Mouse (Mus musculus) intestine, embryonic 15.5 days (tissue): ENCODE results near the gene Zmat3. TPM values are rescaled to one million over a fixed set of nuclear protein-coding genes. Genes with fewer than 3 reads are reported as not detected.

Source experiments
- ATAC-seq: fragments of 200-750 bp; cut with Nextera tagmentation; 2 replicates; pipeline ENCODE4 v1.8.0; 2017; ENCODE audit warnings: moderate TSS enrichment, moderate library complexity
- H3K27ac ChIP-seq: fragments of 300-500 bp; sonication (generic); 2 replicates; pipeline ENCODE4 v1.5.1; 2015; ENCODE audit warnings: mild to moderate bottlenecking, inconsistent platforms
- H3K27me3 ChIP-seq: fragments of 300-500 bp; sonication (generic); replicated peaks from 2 replicates; pipeline ENCODE4 v1.6.1; 2015; ENCODE audit warnings: inconsistent platforms
- H3K36me3 ChIP-seq: fragments of 300-500 bp; sonication (generic); 2 replicates; pipeline ENCODE4 v1.6.1; 2015; ENCODE audit warnings: inconsistent platforms
- H3K4me1 ChIP-seq: fragments of 300-500 bp; sonication (generic); replicated peaks from 2 replicates; pipeline ENCODE4 v1.6.1; 2015; ENCODE audit warnings: inconsistent platforms
- H3K4me2 ChIP-seq: fragments of 300-500 bp; sonication (generic); replicated peaks from 2 replicates; pipeline ENCODE4 v1.6.1; 2015; ENCODE audit warnings: mild to moderate bottlenecking, inconsistent platforms
- H3K4me3 ChIP-seq: fragments of 300-500 bp; sonication (generic); replicated peaks from 2 replicates; pipeline ENCODE4 v1.5.1; 2015; ENCODE audit warnings: inconsistent platforms
- H3K9ac ChIP-seq: fragments of 300-500 bp; sonication (generic); 2 replicates; pipeline ENCODE4 v1.6.1; 2015; ENCODE audit warnings: inconsistent platforms
- H3K9me3 ChIP-seq: fragments of 300-500 bp; sonication (generic); 2 replicates; pipeline ENCODE4 v1.6.1; 2016; ENCODE audit warnings: inconsistent platforms
- WGBS: fragments of 180-500 bp; shearing (Covaris S2); methylation state at CpG from one replicate; pipeline ENCODE4 v1.1.7; 2015; 5-methylcytosine and 5-hydroxymethylcytosine counted together
- polyA plus RNA-seq: library from polyadenylated mRNA; unstranded; fragments of >200 nt; fragmentation: Nextera tagmentation; extraction: Ambion mirVana; gene quantifications from 2 replicates; pipeline ENCODE4 v1.2.1, GENCODE M21; 2015

Zmat3 gene
- polyA plus RNA-seq, 1 experiment from 2014 or later: 4.2 TPM

DNA sequence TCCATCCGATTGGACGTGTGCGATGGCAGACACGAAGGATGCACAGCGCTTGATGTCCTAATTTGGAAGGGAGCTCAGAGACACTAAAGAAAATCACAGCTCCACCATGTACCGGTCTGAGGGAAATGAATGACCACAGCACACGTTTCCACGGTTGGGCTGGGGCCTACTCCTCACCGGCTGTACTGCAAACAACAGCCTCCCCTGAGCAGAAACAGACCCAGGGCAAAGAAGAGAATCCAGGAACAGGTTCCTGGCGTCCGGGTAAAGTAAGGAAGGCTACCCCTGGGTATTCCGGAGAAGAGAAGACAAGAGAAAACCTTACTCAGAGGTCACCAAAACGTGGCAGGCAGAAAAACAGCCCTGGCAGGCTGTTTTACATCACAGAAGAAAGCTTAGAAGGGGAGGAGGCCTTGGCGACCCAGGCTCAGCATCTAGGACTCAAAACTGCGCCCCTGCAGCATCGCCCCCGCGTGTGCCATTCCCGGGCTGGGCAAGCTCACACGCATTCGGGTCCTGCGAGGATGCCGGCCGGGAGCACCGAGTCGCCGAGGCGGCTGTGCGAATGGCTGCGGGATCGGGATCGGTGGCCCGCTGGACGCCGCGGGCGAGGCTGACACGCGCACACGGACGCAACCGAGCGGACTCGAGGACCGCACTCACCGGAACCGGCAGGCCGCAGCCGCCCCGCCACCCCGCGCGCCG lies 821 bp downstream of the Zmat3 start:
- 2% methylated on average over 54 of the region's 54 CpGs for WGBS
- H3K9me3 ChIP-seq: no peaks in the 10 kb centered on the region
- peak overlapping the region; percentile 66 for H3K9ac ChIP-seq
- H3K4me2 ChIP-seq: peak overlapping the region; percentile 95
- peaks cover 7% of the 10 kb centered on the region; the same call in 1 of the 2 replicates for H3K4me1 ChIP-seq
- H3K27me3 ChIP-seq: no peaks in the 10 kb centered on the region
- ATAC-seq: peak; percentile 68
- peak overlapping the region; percentile 78 for H3K27ac ChIP-seq
- H3K36me3 ChIP-seq: no peaks in the 10 kb centered on the region
- peak overlapping the region; percentile 73 for H3K4me3 ChIP-seq

DNA sequence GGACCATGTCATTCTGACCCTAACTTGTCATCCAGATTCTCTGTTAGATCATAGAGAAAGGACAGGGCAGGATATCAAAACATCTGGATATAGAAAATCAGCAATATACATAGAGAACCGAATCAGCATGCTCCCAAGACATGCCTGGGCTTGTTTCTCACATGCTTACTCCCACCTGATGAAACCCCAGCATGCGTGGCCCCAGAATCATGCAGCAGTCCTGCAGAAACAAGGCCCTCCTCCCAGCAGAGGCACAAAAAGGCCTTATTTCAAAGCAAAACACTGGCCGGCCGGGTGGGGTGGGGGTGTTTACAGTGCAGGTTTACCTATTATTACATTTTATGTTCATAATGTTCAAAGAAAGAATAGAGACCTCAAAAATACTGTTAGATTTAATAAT lies 1.6 kb downstream of the Zmat3 start:
- Histone ChIP-seq H3K9me3 (no peaks in the 10 kb centered on the region), H3K27me3 (no peaks in the 10 kb centered on the region), H3K27ac (no peak overlapping the region), H3K4me2 (peak overlapping the region; percentile 37; the same call in 1 of the 2 replicates), H3K4me3 (peak overlapping the region; percentile 15; the same call in 1 of the 2 replicates), H3K4me1 (peaks cover 7% of the 10 kb centered on the region; the same call in 1 of the 2 replicates), H3K9ac (no peak overlapping the region), H3K36me3 (no peaks in the 10 kb centered on the region)
- 71% methylated on average over 4 of the region's 4 CpGs for WGBS
- no peak for ATAC-seq

DNA sequence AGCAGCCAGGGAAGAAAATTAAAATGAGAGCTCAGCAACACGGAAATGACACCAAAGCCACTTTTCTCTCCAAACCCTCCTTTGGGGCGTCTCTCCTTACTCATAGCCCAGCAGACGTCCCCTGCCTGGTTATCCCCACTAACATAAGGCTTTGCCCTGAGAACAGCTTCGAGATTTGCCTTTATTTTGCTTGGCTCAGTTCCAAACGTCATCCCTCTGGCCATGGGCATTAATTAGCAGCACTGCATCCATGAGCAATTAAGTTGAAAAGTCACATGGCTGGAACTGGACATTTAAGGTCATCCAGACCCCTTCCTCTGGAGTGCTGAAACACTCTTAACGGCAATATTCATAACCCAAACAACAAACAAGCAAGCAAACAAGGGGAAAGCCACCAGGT lies 4.6 kb downstream of the Zmat3 start:
- 43% methylated on average over 6 of the region's 6 CpGs for WGBS
- ATAC-seq: no peak
- Histone ChIP-seq H3K27ac (no peak overlapping the region), H3K9ac (no peak overlapping the region), H3K36me3 (no peaks in the 10 kb centered on the region), H3K4me2 (no peak overlapping the region), H3K27me3 (no peaks in the 10 kb centered on the region), H3K9me3 (no peaks in the 10 kb centered on the region), H3K4me3 (no peak overlapping the region), H3K4me1 (peaks cover 7% of the 10 kb centered on the region; the same call in 1 of the 2 replicates)

DNA sequence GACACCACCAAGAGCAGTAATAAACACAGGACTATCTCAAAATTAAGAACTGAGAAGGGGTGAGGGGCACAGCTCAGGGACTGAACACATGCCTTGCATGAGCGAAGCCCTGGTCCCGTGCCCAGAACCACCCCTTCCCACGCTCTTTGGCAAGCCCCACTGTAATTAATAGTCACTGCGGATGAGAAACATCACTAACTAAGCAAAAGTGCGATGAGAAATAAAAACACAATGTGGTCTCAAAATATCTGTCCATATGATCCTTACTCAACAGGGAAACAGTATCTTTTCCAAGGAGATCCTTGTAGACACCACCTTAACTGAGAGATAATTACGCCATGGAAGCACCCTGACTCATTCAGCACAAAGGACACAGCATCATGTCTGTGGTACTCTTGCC lies 17.9 kb downstream of the Zmat3 start:
- Histone ChIP-seq H3K4me3 (no peak overlapping the region), H3K4me1 (no peaks in the 10 kb centered on the region), H3K27ac (no peak overlapping the region), H3K36me3 (peaks cover 3% of the 10 kb centered on the region; the same call in 1 of the 2 replicates), H3K9me3 (no peaks in the 10 kb centered on the region), H3K9ac (no peak overlapping the region), H3K27me3 (no peaks in the 10 kb centered on the region), H3K4me2 (no peak overlapping the region)
- ATAC-seq: no peak
- WGBS: 91% methylated on average over 6 of the region's 6 CpGs

DNA sequence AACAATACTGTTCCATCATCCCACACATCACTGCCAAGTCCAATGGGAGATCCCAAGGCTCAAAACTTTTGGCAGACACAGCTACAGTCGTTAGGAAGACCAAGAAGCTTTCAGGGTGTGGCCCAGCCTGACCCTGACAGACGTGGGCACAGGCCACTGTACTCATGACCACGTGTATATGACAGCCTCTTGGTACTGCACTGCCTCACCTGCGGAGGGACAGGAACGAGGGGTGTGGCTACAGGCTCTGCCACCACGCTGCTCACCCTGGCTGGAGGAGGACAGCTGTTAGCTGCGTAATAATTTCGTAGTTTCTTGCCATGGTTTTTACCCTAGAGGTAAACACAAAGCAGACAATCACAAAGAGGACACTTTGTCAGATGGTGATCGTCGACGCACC lies 20.6 kb downstream of the Zmat3 start:
- Histone ChIP-seq H3K27me3 (no peaks in the 10 kb centered on the region), H3K9me3 (no peaks in the 10 kb centered on the region)
- ATAC-seq: no peak

DNA sequence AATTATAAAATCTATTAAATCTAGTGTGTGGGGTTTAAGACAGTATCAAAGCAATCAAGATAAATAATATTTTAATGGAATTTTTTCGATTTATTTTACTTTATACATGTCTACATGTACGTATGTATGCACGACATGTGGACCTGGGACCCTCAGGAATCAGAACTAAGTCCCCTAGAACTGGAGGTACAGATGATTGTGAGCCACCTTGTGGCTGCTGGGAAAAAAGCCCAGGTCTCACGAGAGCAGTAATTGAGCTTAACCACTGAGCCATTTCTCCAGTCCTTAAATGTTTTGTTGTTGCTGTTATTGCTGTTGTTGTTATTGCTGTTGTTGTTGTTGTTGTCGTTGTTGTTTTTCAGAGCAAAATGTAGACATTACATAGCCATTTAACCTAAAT lies 21.0 kb downstream of the Zmat3 start:
- Histone ChIP-seq H3K9me3 (no peaks in the 10 kb centered on the region), H3K27me3 (no peaks in the 10 kb centered on the region), H3K36me3 (peaks cover 3% of the 10 kb centered on the region; the same call in 1 of the 2 replicates), H3K4me1 (no peaks in the 10 kb centered on the region), H3K9ac (no peak overlapping the region), H3K4me3 (no peak overlapping the region), H3K27ac (no peak overlapping the region), H3K4me2 (no peak overlapping the region)
- 83% methylated on average over 5 of the region's 5 CpGs for WGBS
- no peak for ATAC-seq

More for the DNA sequence above, 20.6 kb downstream of the Zmat3 start:
- Histone ChIP-seq H3K27ac (no peak overlapping the region), H3K4me1 (no peaks in the 10 kb centered on the region), H3K36me3 (peaks cover 3% of the 10 kb centered on the region; the same call in 1 of the 2 replicates), H3K4me3 (no peak overlapping the region), H3K4me2 (no peak overlapping the region), H3K9ac (no peak overlapping the region)
- WGBS: 77% methylated on average over 11 of the region's 11 CpGs

DNA sequence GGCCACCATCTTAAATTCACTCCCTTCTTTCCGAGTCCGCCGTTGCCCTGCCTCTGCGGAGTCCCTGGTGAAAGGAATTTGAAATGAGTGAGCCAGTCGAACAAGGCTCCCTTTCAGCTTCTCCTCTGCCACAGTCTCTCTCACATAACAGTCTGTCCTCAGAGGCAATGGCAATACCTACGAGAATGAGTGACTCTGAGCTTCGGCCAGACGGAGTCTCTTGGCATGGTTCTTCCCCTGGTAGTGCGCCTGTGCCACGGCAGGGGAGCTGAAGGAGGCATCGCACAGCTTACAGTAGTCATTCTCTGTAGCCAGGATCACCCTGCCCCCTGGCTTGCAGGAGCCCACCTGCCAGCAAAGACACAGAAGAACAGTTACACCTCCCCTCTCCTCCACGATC lies 22.4 kb downstream of the Zmat3 start:
- H3K4me1 ChIP-seq: no peaks in the 10 kb centered on the region
- peaks cover 3% of the 10 kb centered on the region; the same call in 1 of the 2 replicates for H3K36me3 ChIP-seq
- ATAC-seq: no peak
- H3K4me3 ChIP-seq: no peak overlapping the region
- 92% methylated on average over 12 of the region's 12 CpGs for WGBS
- H3K9me3 ChIP-seq: no peaks in the 10 kb centered on the region
- no peak overlapping the region for H3K27ac ChIP-seq
- H3K4me2 ChIP-seq: no peak overlapping the region
- no peaks in the 10 kb centered on the region for H3K27me3 ChIP-seq
- no peak overlapping the region for H3K9ac ChIP-seq

DNA sequence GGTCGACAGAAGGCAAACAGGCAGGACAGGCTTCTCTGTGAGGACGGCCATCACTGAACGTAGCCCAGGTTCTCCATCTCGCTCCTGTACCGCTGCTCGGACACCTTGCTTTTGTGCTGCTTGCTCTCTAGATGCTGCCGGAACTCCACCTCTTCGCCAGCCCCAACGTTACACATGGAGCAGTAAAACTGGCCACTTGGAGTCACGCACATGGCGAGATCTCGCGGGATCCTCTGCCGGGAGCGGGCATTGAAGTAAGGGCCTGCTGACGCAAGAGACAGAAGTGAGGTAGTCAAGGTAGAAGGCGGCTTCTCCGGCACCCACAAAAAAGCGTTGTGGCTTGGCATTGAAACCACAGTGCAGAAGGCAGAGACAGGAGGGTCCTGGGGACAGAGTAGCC lies 24.4 kb downstream of the Zmat3 start:
- no peak overlapping the region for H3K9ac ChIP-seq
- WGBS: 96% methylated on average over 19 of the region's 19 CpGs
- H3K27me3 ChIP-seq: no peaks in the 10 kb centered on the region
- no peaks in the 10 kb centered on the region for H3K4me1 ChIP-seq
- ATAC-seq: no peak
- H3K36me3 ChIP-seq: peaks cover 3% of the 10 kb centered on the region; the same call in 1 of the 2 replicates
- no peak overlapping the region for H3K27ac ChIP-seq
- H3K9me3 ChIP-seq: no peaks in the 10 kb centered on the region
- H3K4me3 ChIP-seq: no peak overlapping the region
- no peak overlapping the region for H3K4me2 ChIP-seq

DNA sequence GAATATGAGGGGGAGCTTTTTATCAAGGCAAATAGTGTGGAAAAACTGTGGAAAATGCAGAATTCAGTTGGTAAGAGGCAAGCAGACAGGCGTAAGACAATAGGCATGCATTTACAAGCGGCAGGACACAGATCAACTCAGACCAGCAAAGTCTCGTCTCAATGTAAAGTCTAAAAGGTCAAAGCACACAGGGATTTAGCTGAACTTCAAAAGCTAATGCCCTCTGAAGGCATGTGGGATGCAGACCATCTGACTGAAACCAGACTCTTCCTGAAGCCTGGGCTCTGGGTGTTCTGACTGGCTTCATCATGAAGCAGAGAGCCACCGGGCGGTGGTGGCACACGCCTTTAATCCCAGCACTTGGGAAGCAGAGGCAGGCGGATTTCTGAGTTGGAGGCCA lies 27.6 kb downstream of the Zmat3 start:
- Histone ChIP-seq H3K36me3 (peaks cover under 1% of the 10 kb centered on the region; the same call in 1 of the 2 replicates), H3K27ac (no peak overlapping the region), H3K4me1 (no peaks in the 10 kb centered on the region), H3K9ac (no peak overlapping the region), H3K4me2 (no peak overlapping the region), H3K27me3 (no peaks in the 10 kb centered on the region), H3K4me3 (no peak overlapping the region), H3K9me3 (no peaks in the 10 kb centered on the region)
- ATAC-seq: no peak
- 80% methylated on average over 7 of the region's 7 CpGs for WGBS

DNA sequence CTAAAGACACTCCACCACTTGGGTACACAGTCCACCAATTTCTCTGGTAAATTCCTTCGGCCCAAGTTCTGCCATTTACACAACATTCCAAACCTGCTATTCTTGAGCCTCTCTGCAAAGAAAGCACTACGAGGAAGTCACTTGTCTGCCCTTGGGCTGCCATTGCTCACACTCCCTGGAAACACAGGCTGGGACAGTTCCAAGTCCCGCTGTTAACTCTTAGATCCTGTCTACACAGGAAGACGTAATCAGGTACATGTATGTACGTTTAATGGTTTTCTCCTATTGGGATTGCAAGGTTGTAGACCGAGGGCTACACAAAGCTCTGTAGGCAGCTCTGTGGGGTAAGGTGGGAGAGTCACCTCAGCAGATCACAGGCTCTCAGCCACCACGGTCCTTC lies 28.0 kb downstream of the Zmat3 start:
- H3K36me3 ChIP-seq: no peaks in the 10 kb centered on the region
- H3K4me1 ChIP-seq: no peaks in the 10 kb centered on the region
- H3K4me2 ChIP-seq: no peak overlapping the region
- H3K4me3 ChIP-seq: no peak overlapping the region
- H3K9me3 ChIP-seq: no peaks in the 10 kb centered on the region
- no peaks in the 10 kb centered on the region for H3K27me3 ChIP-seq
- 71% methylated on average over 7 of the region's 7 CpGs for WGBS
- no peak overlapping the region for H3K9ac ChIP-seq
- no peak for ATAC-seq
- no peak overlapping the region for H3K27ac ChIP-seq

DNA sequence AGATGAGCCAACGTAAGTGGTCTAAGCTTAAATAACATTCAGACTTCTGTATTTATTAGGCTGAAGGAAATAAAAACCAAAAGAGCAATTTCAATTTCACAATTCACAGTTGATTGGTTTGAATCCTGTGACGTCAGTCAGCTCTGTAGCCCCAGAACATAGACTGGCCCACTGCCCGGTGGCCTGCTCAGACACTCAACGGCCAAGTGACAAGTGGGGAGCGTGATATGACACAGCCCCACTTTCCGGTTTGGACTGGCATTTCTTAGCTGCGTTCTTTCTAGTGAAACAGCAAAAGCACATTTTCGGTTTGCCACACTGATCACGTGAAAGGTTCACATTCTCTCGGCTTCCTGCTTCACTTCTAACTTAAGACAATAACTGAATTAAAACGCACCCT lies 30.9 kb downstream of the Zmat3 start:
- H3K27ac ChIP-seq: no peak overlapping the region
- no peaks in the 10 kb centered on the region for H3K9me3 ChIP-seq
- no peak overlapping the region for H3K4me3 ChIP-seq
- H3K4me1 ChIP-seq: no peaks in the 10 kb centered on the region
- WGBS: 85% methylated on average over 11 of the region's 11 CpGs
- no peak for ATAC-seq
- H3K27me3 ChIP-seq: no peaks in the 10 kb centered on the region
- no peak overlapping the region for H3K4me2 ChIP-seq
- H3K9ac ChIP-seq: no peak overlapping the region
- H3K36me3 ChIP-seq: no peaks in the 10 kb centered on the region

DNA sequence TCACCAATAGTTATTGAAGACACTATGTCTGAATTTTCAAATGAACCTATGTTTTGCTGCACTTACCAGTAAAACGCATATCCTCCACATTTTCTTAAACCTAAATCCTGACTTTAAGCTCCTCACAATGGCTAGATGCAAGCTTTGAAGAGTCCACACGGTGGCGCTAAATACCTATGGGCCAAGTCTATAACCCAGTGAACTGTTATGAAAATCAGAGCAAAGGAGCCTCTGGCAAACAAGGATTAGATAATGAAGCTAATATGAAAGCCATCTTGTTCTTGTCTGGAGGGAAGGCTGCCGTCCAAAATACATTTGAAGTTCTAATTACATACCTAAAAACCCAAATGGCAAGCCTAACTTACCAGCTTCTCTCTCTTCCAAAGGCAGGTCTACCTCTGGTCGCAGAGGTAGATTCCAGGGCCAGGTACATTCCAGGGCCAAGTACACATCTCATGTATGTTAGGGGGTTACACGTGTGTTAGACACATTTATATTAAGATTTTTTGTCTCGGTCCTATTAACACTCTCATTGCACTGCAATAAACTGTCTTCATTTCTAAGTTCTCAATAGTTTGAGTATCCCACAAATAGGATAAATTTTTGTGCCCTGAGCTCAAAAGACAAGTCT lies 32.2 kb downstream of the Zmat3 start:
- Histone ChIP-seq H3K4me1 (no peaks in the 10 kb centered on the region), H3K9me3 (no peaks in the 10 kb centered on the region), H3K36me3 (no peaks in the 10 kb centered on the region), H3K9ac (no peak overlapping the region), H3K4me3 (no peak overlapping the region), H3K4me2 (no peak overlapping the region), H3K27me3 (no peaks in the 10 kb centered on the region), H3K27ac (no peak overlapping the region)
- ATAC-seq: peak; percentile 82
- WGBS: 34% methylated on average over 7 of the region's 7 CpGs
